Mouse (Mus musculus): ENCODE data around the gene Lsmem1. TPM values are rescaled to one million over a fixed set of nuclear protein-coding genes. Genes with fewer than 3 reads are reported as not detected.

Gene Lsmem1
- polyA plus RNA-seq (2012; ENCODE audit: low replicate concordance) = not detected in 2 replicates

DNA sequence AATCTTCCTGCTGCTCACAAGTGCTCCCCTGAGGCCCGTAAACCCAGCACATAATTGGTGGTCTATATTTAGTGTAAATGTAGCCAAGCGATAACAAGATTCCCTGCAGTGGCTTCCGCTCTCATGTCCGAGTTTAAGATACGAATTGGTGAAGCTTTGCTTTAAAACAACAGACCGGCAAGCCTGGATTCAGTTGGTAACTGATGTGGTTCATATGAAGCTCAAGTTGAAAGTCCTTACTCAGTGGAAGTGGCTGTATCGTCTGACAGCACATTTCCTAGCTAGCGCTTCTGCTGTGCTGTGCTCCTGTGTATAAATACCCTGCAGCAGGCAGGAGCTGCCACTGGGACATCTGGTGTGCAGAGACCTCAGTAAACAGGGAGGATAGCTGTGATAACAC is at the start of gene Lsmem1:
Gene Lsmem1, minus strand, starts transcription at position 189 of the 400 bp plus-strand sequence.

DNA sequence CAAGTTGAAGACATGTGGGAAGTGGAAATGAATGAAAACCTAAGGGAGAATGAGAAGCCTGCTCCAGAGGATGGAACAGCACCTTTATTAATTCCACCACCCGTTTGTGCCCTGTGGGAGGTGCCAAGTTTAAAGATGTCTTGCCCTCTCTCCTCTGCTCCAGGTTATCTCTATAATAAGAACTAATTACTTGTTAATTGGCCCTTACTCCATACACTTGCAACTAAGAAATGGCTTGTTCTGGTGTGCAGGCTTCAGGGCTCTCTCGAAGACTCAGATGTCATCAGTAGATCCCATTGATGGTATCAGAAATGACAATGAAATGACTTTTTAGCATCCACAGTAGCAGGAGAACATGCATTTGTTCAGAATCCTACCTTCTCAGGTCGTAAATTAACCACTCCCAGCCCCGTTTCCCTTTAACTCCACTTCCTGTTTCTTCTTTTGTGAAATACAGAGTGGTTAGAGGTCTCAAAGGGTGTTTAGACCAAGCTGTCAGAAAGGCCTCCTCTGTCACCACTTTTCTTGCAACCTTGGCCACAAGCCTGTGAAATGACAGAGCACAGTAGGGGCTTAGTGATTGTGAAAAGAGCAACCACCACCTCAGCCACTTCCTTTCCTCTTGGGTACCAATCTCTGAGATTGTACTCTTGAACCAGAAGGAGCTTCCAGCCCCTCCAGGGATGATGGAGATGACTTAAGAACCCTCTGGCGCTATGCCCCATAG is 49.3 kb upstream of the Lsmem1 start, which contains the start of gene Ifrd1:
Gene Ifrd1, minus strand, starts transcription at position 51 of the 727 bp plus-strand sequence.

DNA sequence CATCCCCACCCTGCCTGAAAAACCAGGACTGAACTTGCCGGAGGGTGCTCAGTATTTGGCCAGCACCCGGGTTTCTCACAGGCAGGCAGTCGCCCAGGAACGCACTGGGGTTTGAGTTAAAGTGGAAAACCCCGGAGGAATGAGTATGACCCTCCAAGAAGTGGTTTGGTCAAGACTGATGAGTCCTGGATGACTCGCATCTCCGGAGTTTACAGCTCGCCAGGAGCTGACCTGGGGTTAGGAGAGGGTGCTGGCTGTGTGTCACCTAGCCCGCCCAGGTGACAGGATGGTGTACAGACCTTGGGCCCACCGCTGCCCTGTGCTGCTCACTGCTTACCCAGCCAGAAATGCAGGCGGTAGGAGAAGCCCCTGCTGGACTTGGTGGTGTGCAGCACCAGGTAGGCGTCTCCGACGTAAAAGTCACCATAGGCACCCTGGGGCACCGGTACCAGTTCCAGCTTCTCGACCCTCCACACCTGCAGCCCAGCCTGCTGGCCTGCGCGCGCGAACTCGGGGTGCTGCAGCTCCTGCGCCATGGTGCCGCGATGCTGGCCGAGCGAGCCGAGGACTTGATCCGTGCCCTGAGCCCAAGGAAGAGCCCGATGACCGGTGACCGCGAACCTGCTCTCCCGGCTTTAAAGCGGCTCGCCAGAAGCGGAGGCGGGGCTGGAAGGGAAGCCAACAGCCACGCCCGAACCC is 65.6 kb downstream of the Lsmem1 start, which contains the start of gene Scin:
Gene Scin, minus strand, starts transcription at position 656 of the 699 bp plus-strand sequence.

Other genes starting within 250 kb of the Lsmem1 start
- 20.6 and 33.7 TPM in 2 replicates for gene Arl4a, start 161.5 kb downstream of the Lsmem1 start, polyA plus RNA-seq (2012; ENCODE audit: low replicate concordance)
- gene Scin, start 65.3 kb downstream of the Lsmem1 start, polyA plus RNA-seq (2012; ENCODE audit: low replicate concordance) = 0.74 and 0.98 TPM in 2 replicates
- 16.9 and 31.3 TPM in 2 replicates for gene Ifrd1, start 49.0 kb upstream of the Lsmem1 start, polyA plus RNA-seq (2012; ENCODE audit: low replicate concordance)
- gene Zfp277, start 246.4 kb upstream of the Lsmem1 start, polyA plus RNA-seq (2012; ENCODE audit: low replicate concordance) = 2.8 and 3.7 TPM in 2 replicates
- gene Dock4, start 246.5 kb upstream of the Lsmem1 start, polyA plus RNA-seq (2012; ENCODE audit: low replicate concordance) = 2.0 and 2.7 TPM in 2 replicates